Mouse (Mus musculus) embryonic stem cell, embryonic (primary cell): ENCODE data around the gene Slc35e3.
"Not testable (repeated sequence)": the region's sequence is repeated elsewhere in the genome, so short reads cannot be mapped to it uniquely, and the experiment has no call there.

ENCODE experiments used
- CTCF ChIA-PET, 4 experiments: fragments of 300-600 bp in 2 of 4; fragments of 350-600 bp in 2 of 4; sonication (Branson Sonifier 250); formaldehyde crosslinking; loops; one replicate each; lab custom pipeline; 2022; ENCODE audit warnings: inconsistent platforms in 2 of 4; lab: Charles Lee
- POLR2A ChIA-PET, 4 experiments: fragments of 300-600 bp in 2 of 4; fragments of 350-600 bp in 2 of 4; sonication (Branson Sonifier 250); formaldehyde crosslinking; loops; one replicate each; lab custom pipeline; 2022; ENCODE audit warnings: antibody characterized with exemption in 4 of 4, inconsistent platforms in 1 of 4; lab: Charles Lee

The Slc35e3 gene

GRCm38 (mm10) chr10:117737075-117737474, 9.1 kb downstream of the Slc35e3 start:
- ChIA-PET POLR2A (interaction anchor here in 1 of 4 experiments (0.8 kb wide), 1 partner anchor 36 kb away, joined by 3 read pairs; no protein-coding TSS in a partner anchor), CTCF (interaction anchor here in 1 of 4 experiments (0.7 kb wide), 1 partner anchor 23 kb away, joined by 3 read pairs; no protein-coding TSS in a partner anchor)

- CTCF ChIA-PET = interaction anchor here in 2 of 4 experiments (0.5 to 0.7 kb wide), 2 partner anchors 23 to 61 kb away, joined by 3 to 4 read pairs; no protein-coding TSS in a partner anchor
- POLR2A ChIA-PET = interaction anchor here in 1 of 4 experiments (0.8 kb wide), 1 partner anchor 37 kb away, joined by 3 read pairs; no protein-coding TSS in a partner anchor
These were observed 9.6 kb downstream of the Slc35e3 start for GRCm38 (mm10) chr10:117736573-117736972.

DNA sequence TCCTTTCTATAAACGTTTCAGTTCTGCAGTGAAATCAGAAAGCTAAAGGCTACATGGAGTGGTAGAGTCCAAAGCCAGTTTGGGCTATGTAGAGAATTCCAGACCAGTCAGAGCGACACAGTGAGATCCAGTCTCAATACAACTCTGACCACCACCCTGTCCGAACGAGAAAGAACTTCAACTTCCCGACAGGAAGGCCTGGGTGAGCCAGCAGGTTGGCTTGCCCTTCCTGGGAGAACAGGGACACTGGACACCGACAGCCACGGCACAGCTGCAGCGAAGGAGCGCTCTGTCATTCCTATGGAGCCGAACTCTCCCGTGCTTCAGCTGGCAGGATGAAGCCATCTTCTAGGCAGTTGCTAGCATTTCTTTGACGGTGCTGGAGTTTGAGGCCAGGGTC, 10.8 kb downstream of the Slc35e3 start:
- CTCF ChIA-PET = not testable (repeated sequence)
- POLR2A ChIA-PET = interaction anchor here in 1 of 4 experiments (0.7 to 0.8 kb wide), 2 partner anchors 9 to 30 kb away, joined by 3 read pairs; no protein-coding TSS in a partner anchor

DNA sequence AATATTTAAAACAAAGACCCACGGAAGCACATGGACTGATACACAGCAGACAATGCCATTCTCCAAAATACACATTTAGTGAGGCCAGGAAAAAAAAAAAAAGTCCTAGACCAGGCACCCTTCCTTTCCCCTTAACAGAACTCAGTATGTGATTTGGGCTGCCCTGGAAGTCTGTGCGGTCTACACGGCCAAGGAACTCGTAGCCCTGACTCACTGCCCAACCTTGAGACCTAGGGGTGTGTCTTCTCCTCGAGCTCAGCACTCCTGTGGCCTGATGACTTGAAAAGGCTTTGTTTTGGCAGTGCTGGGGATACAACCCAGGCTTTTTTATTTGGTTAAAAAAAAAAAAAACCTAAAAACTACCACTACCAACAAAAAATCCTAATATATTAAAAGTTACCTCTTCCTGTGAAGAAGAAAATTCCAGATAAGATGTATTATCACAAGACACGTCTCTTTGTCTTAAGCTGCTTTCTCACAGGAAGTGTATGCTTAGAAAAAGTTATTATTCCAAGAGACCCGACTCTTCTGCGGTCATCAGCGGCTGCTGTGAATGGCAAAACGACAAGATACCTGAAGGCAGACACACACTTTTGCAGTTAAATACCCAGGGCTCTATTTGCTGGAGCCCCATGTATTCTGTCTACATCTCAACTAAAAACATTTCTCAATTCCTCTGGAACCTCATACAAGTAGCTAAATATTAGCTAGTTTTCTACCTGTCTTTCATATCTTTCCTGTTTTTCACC, 11.9 kb downstream of the Slc35e3 start:
- POLR2A ChIA-PET = interaction anchor here in 2 of 4 experiments (0.7 to 0.8 kb wide), 2 partner anchors 10 to 127 kb away, joined by 3 read pairs; no protein-coding TSS in a partner anchor
- CTCF ChIA-PET = not testable (repeated sequence)

- POLR2A ChIA-PET = interaction anchor here in 1 of 4 experiments (0.6 to 0.9 kb wide), 3 partner anchors 14 to 127 kb away, joined by 3 to 9 read pairs (median 3); no protein-coding TSS in a partner anchor
- CTCF ChIA-PET = not testable (repeated sequence)
These were observed 12.5 kb downstream of the Slc35e3 start for GRCm38 (mm10) chr10:117733626-117734025.

- ChIA-PET CTCF (interaction anchor here in 1 of 4 experiments (0.8 kb wide), 1 partner anchor 14 kb away, joined by 9 read pairs; no protein-coding TSS in a partner anchor), POLR2A (interaction anchor here in 1 of 4 experiments (0.6 to 0.9 kb wide), 2 partner anchors 14 to 116 kb away, joined by 3 to 9 read pairs; no protein-coding TSS in a partner anchor)
These were observed 13.1 kb downstream of the Slc35e3 start for GRCm38 (mm10) chr10:117732962-117733592.

- ChIA-PET POLR2A (interaction anchor here in 3 of 4 experiments (0.5 to 1.2 kb wide), 6 partner anchors 10 to 60 kb away, joined by 3 to 6 read pairs (median 4); partner anchors contain the start of gene Mdm2 (in 1 of the 3)), CTCF (interaction anchor here in 2 of 4 experiments (0.7 to 1.0 kb wide), 3 partner anchors 13 to 413 kb away, joined by 3 to 9 read pairs (median 5); no protein-coding TSS in a partner anchor)
These were observed 14.0 kb downstream of the Slc35e3 start for GRCm38 (mm10) chr10:117732184-117732583.

- ChIA-PET POLR2A (interaction anchor here in 2 of 4 experiments (0.6 to 1.6 kb wide), 8 partner anchors 9 to 131 kb away, joined by 3 to 6 read pairs (median 4); partner anchors contain the start of gene Mdm2 (in 1 of the 2)), CTCF (interaction anchor here in 1 of 4 experiments (0.7 to 1.0 kb wide), 2 partner anchors 221 to 414 kb away, joined by 3 to 5 read pairs; no protein-coding TSS in a partner anchor)
These were observed 14.7 kb downstream of the Slc35e3 start for GRCm38 (mm10) chr10:117731244-117732101.

DNA sequence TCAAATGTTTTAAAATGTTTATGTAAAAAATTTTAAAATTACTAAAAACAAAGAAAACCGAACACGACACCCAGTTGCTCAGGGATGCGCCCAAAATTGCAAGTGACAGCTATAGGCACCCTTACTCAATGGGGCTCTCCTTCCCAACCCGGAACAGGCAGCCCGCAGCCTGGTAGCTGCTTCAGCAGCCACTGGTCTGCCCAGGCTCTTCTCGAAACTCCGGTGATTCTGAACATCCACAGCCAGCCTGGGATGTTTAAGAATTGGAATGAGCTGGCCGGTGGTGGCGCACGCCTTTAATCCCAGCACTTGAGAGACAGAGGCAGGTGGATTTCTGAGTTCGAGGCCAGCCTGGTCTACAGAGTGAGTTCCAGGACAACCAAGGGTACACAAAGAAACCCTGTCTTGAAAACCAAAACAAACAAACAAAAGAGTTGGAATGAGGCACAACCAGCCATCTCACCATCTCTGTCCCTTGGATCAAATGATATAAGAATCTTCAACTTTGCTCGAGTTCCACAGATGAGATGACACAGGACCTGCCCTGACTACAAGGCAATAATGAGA, 15.4 kb downstream of the Slc35e3 start:
- CTCF ChIA-PET = interaction anchor here in 1 of 4 experiments (0.7 kb wide), 1 partner anchor 42 kb away, joined by 3 read pairs; no protein-coding TSS in a partner anchor
- POLR2A ChIA-PET = interaction anchor here in 1 of 4 experiments (0.6 to 1.6 kb wide), 4 partner anchors 8 to 43 kb away, joined by 3 to 4 read pairs (median 4); partner anchors contain the start of gene Mdm2

GRCm38 (mm10) chr10:117730140-117730539, 16.0 kb downstream of the Slc35e3 start:
- POLR2A ChIA-PET = interaction anchor here in 1 of 4 experiments (0.6 to 1.6 kb wide), 2 partner anchors 12 to 43 kb away, joined by 4 read pairs; no protein-coding TSS in a partner anchor
- CTCF ChIA-PET = interaction anchor here in 1 of 4 experiments (0.6 kb wide), 1 partner anchor 97 kb away, joined by 5 read pairs; no protein-coding TSS in a partner anchor

DNA sequence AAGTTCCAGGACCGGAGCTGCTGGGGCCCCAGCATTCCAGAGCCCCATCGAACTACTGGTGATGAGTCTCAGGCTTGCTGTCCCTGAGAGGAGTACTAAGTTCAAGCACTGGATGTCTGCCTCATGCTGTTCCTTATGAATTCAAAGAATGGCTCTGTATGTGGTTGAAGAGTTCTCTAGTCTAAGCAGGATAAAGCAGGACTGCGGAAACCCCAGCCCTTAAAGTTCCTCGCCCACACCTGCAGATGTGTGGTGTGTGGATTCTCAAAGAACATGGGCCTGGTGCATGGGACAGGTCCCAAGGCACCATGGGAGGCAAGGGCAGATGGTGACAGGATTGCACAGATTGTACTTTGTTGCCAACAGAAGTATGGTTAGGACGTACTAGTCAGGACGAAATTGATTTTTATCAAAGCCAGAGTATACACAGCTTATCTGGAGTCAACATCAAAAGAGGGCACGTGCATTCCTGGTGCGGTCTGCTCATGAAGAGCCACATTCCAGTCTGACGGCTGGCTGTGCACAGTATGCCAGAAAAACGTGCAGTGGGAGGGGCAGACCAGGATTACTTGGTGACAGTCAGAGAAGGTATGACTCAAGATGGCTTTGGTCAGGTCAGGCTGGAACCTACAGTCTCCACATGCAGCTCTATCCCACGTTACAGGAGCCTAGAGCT, 16.9 kb downstream of the Slc35e3 start:
- POLR2A ChIA-PET = interaction anchor here in 1 of 4 experiments (0.5 kb wide), 1 partner anchor 9 kb away, joined by 3 read pairs; no protein-coding TSS in a partner anchor
- CTCF ChIA-PET = interaction anchor here in 1 of 4 experiments (0.6 kb wide), 1 partner anchor 98 kb away, joined by 5 read pairs; no protein-coding TSS in a partner anchor

DNA sequence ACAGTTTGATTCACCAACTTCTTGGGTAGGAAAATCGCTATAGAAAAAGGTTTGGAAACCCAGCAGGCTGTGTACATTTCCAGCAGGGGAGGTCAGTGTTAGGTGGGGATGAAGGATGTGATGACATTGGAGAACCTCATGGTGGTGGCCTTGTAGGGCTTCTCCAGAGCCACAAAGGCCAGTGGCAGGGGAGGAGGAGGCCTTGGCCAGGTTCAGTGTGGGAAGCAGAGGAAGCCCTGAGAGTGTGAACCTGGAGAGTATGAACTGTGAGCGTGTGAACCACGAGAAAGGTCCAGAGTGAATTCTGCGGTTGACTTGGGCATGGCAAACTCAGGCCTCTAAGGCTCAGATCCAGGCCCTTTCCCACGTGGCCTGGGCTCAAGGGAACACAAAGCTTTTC, 17.6 kb downstream of the Slc35e3 start:
- ChIA-PET POLR2A (interaction anchor here in 2 of 4 experiments (0.5 to 1.2 kb wide), 3 partner anchors 10 to 95 kb away, joined by 3 read pairs; no protein-coding TSS in a partner anchor), CTCF (no interaction called here)

GRCm38 (mm10) chr10:117727518-117728110, 18.6 kb downstream of the Slc35e3 start:
- ChIA-PET CTCF (interaction anchor here in 1 of 4 experiments (0.6 kb wide), 1 partner anchor 88 kb away, joined by 3 read pairs; no protein-coding TSS in a partner anchor), POLR2A (interaction anchor here in 2 of 4 experiments (0.9 to 1.5 kb wide), 8 partner anchors 9 to 37 kb away, joined by 3 to 5 read pairs (median 3); no protein-coding TSS in a partner anchor)

DNA sequence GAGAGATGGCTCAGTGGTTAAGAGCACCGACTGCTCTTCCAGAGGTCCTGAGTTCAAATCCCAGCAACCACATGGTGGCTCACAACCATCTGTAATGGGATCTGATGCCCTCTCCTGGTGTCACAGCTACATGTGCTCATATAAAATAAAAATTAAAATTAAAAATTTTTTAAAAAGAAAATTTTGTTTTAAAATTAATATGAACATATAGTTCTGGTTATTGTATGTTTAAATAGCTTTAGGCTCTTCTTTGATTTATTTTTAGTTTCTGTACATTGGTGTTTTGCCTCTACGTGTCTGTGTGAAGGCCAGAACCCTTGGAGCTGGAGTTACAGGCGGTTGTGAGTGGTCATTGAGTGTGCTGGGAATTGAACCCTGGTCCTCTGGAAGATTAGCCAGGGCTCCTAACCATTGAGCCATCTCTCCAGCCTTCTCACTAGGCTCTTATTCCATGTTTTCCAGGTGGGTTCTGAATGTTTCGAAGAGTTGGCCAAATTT, 19.2 kb downstream of the Slc35e3 start:
- POLR2A ChIA-PET = interaction anchor here in 3 of 4 experiments (0.6 to 1.5 kb wide), 7 partner anchors 9 to 258 kb away, joined by 3 to 5 read pairs (median 3); partner anchors contain the start of gene Nup107 (in 1 of the 3)
- CTCF ChIA-PET = interaction anchor here in 1 of 4 experiments (0.6 kb wide), 1 partner anchor 169 kb away, joined by 5 read pairs; no protein-coding TSS in a partner anchor

GRCm38 (mm10) chr10:117726350-117726749, 19.8 kb downstream of the Slc35e3 start:
- POLR2A ChIA-PET = interaction anchor here in 3 of 4 experiments (0.6 to 1.5 kb wide), 6 partner anchors 8 to 67 kb away, joined by 3 to 4 read pairs (median 3); partner anchors contain the start of genes Mdm2 (in 1 of the 3) and Nup107 (in 1 of the 3)
- CTCF ChIA-PET = interaction anchor here in 1 of 4 experiments (0.6 kb wide), 1 partner anchor 169 kb away, joined by 5 read pairs; no protein-coding TSS in a partner anchor
